Mouse (Mus musculus) thymus, adult 2 months (tissue): ENCODE measurements around the gene Tnfrsf13c. TPM values are rescaled to one million over a fixed set of nuclear protein-coding genes. Genes with fewer than 3 reads are reported as not detected.

Source experiments
- DNase-seq: peaks from one replicate; pipeline ENCODE4 v3.0.0; 2021
- H3K27ac ChIP-seq: fragments of 200-500 bp; 2 replicates; pipeline ENCODE4 v1.5.1; 2012; ENCODE audit warnings: low read length, control low read depth; ENCODE audit not compliant: control insufficient read depth, insufficient read depth
- H3K27me3 ChIP-seq: fragments of 200-500 bp; 2 replicates; pipeline ENCODE4 v1.6.1; 2012; ENCODE audit warnings: mild to moderate bottlenecking, low read length, moderate library complexity, mixed read lengths; ENCODE audit not compliant: control insufficient read depth, insufficient read depth
- H3K36me3 ChIP-seq: fragments of 200-500 bp; 2 replicates; pipeline ENCODE4 v1.6.1; 2012; ENCODE audit warnings: mild to moderate bottlenecking, low read length, moderate library complexity; ENCODE audit not compliant: control insufficient read depth, insufficient read depth
- H3K4me1 ChIP-seq: fragments of 200-500 bp; replicated peaks from 2 replicates; pipeline ENCODE4 v1.6.1; 2012; ENCODE audit warnings: low read length; ENCODE audit not compliant: control insufficient read depth, insufficient read depth
- H3K4me3 ChIP-seq: fragments of 200-500 bp; 2 replicates; pipeline ENCODE4 v1.5.1; 2012; ENCODE audit warnings: mild to moderate bottlenecking, low read length, control low read depth, moderate library complexity; ENCODE audit not compliant: control insufficient read depth, insufficient read depth
- CTCF ChIP-seq: fragments of 200-500 bp; IDR thresholded peaks from 2 replicates; pipeline ENCODE4 v1.5.1; 2012; ENCODE audit warnings: mild to moderate bottlenecking, control low read depth, low read length, moderate library complexity, borderline replicate concordance; ENCODE audit not compliant: control insufficient read depth, poor library complexity, insufficient read depth; ENCODE audit errors: extremely low read depth
- POLR2A ChIP-seq: fragments of 200-500 bp; IDR thresholded peaks from 2 replicates; pipeline ENCODE4 v1.6.1; 2012; ENCODE audit warnings: mild to moderate bottlenecking, low read length, control low read depth, moderate library complexity; ENCODE audit not compliant: control insufficient read depth, poor library complexity, insufficient read depth; ENCODE audit errors: extremely low read depth
- WGBS: fragments of 180-500 bp; shearing (Covaris S2); methylation state at CpG from one replicate; pipeline ENCODE4 v1.1.7; 2018; 5-methylcytosine and 5-hydroxymethylcytosine counted together
- polyA plus RNA-seq: library from polyadenylated mRNA; depleted of rRNA; stranded (reverse); fragments of >200 nt; gene quantifications from 2 replicates; pipeline ENCODE4 v1.2.3, GENCODE M21; 2012

The Tnfrsf13c gene
- polyA plus RNA-seq, 1 experiment = 4.3 TPM

DNA sequence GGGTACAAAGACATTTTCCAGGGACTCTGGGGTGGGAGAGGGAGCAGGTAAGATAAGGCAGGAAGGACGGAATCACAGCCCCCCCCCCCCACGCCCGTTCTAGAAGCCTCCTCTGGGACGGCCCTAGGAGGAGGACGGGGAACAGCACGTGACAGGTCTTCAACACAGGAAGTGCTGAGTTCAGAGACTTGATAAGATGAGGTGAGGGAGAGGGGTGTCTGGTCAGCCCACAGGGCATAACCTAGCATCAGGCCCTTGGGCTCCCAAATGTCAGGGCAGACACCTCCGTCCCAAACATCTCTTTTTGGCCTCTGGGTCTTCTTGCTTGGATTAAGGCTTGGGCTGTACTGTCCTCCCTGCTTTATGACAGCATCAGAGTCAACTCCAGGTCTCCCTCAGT lies 918 bp downstream of the Tnfrsf13c start:
- TF ChIP-seq POLR2A (no peak), CTCF (no peak)
- no peak overlapping the region for H3K4me3 ChIP-seq
- peaks cover 15% of the 10 kb centered on the region for H3K4me1 ChIP-seq
- no peaks in the 10 kb centered on the region for H3K27me3 ChIP-seq
- DNase-seq = no peak
- WGBS = 62% methylated on average over 7 of the region's 7 CpGs
- no peaks in the 10 kb centered on the region for H3K36me3 ChIP-seq
- H3K27ac ChIP-seq = no peak overlapping the region

DNA sequence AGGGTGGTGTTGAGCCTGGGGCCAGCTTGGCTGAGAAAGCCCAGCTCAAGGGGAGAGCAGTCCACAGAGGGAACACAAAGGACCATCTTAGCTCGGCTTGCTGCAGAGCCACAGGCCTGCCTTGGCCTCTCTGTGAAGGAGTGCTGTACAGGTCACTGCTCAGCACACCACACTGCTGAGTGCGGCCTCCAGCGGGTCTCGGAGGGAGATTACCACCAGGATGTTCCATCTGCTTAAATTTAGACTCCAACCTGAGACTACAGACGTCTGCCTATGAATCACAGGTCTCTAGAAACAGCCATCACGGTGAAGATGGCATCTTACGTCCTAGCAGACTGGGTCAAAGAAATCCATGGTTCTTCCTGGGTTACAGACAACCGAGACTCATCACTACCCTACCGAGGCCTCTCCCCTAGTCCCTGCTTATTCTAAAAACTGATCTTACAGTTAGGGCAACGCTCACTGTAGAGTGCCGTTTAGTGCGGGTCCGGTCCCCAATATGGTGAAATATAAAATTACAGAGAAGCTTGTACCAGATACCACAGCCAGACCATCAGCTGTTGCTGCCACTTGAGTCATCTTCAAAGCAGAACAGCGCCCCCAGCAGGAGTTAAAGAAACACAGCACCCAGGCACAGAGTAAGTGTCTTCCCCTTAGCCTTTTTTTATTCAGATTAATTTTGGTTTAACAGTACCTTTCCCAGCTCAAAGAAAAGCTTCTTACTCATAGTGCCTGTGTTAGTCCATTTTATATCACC lies 2.9 kb downstream of the Tnfrsf13c start:
- peaks cover 15% of the 10 kb centered on the region for H3K4me1 ChIP-seq
- no peak overlapping the region for H3K4me3 ChIP-seq
- no peaks in the 10 kb centered on the region for H3K36me3 ChIP-seq
- H3K27me3 ChIP-seq = no peaks in the 10 kb centered on the region
- no peak for DNase-seq
- TF ChIP-seq POLR2A = no peak
- TF ChIP-seq CTCF = no peak
- 89% methylated on average over 14 of the region's 14 CpGs for WGBS
- H3K27ac ChIP-seq = no peak overlapping the region

DNA sequence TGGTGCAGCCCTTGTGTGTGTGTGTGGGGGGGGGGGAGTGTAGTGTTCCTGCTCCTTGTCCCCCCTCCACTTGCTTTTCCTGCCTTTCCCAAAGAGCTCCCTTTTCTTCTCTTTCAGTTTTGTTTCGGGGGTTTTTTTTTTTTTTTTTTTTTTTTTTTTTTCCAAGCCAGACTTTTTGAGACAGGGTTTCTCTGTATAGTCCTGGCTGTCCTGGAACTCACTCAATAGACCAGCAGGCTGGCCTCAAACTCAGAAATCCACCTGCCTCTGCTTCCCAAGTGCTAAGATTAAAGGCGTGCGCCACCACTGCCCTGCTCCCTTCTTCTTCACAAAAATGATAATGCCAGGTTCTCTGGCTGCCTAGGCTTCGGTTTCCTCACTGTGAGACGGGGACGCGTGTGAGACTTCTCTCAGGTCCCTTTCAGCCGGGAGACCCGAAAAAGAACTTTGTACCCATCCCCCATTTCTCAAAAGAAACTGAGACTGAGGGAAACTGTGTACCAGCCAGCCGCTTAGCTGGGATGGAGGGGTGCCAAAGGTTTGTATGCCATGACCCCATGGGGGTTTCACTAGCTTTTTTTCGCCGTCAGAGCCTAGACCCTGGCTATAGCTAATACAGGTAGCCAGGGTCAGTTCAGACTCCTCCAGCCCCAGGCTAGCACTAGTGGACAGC lies 4.0 kb downstream of the Tnfrsf13c start:
- H3K4me3 ChIP-seq = no peak overlapping the region
- TF ChIP-seq POLR2A (no peak), CTCF (no peak)
- no peaks in the 10 kb centered on the region for H3K36me3 ChIP-seq
- no peaks in the 10 kb centered on the region for H3K27me3 ChIP-seq
- H3K4me1 ChIP-seq = peaks cover 15% of the 10 kb centered on the region
- no peak overlapping the region for H3K27ac ChIP-seq
- DNase-seq = no peak
- 87% methylated on average over 11 of the region's 12 CpGs for WGBS

DNA sequence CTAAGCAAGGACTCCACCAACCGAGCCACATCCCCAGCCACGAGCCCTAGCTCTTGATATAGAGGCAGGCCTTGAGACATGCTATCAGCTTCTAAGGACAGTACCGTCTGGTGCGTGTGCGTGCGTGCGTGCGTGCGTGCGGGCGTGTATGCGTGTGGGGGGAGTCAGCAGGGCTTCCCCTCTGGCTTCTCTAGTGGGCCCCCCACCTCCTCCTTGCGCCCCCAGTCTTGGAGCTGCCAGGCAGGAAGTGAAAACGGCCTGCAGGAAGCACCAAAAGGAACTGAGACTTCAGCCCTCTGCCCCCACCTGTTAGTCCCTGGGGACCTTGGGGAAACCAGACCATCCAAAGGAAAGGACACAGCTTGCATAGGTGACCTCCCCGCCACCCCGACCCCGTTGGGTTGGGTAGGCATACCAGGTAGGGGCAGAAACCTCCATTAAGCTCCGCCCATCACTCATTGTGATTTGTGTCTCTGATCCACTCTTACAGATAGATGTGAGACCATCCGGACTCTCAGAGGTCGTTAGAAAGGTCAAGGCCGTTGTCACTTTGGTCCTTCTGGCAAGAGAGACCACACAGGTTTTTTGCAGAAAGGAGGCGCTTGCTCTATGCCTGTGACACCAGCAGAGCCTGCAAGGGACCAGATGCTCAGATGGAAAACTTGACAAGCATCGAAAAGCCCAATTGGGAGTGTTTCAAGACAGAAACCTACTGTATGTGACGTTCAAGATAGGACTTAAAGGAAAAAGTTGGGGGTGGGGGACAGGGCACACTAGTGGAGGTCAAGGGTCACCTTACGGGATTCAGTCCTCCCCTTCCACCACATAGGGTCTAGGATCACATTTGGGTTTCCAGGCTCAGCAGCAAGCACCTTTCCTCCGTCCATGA lies 5.1 kb downstream of the Tnfrsf13c start:
- 37% methylated on average over 26 of the region's 26 CpGs for WGBS
- Histone ChIP-seq H3K4me1 (peaks cover 9% of the 10 kb centered on the region), H3K36me3 (no peaks in the 10 kb centered on the region), H3K4me3 (no peak overlapping the region), H3K27me3 (no peaks in the 10 kb centered on the region), H3K27ac (no peak overlapping the region)
- DNase-seq = no peak
- TF ChIP-seq CTCF (no peak), POLR2A (no peak)

DNA sequence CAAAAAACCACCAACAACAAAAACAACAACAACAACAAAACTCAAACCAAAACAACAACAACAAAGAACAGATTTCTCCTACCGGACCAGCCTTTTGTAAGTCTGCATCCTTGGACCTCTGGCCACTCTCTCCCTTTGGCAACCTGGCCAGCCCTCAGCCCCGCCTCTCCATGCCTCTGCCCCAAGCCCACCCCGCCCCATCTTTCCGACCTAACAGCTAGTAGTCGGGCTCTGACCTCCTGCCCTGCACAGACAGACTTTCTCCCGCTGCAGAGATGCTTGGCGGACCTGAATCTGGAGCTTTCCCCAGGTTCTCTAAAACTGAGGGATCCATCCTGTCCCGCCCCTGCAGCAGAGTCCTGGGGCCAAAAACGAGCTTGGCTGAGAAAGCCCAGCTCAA lies 6.2 kb downstream of the Tnfrsf13c start:
- Histone ChIP-seq H3K4me1 (peaks cover 7% of the 10 kb centered on the region), H3K36me3 (no peaks in the 10 kb centered on the region), H3K27me3 (no peaks in the 10 kb centered on the region; the same call in 1 of the 2 replicates), H3K4me3 (no peak overlapping the region), H3K27ac (no peak overlapping the region)
- DNase-seq = no peak
- no peak for TF ChIP-seq POLR2A
- TF ChIP-seq CTCF = no peak
- 87% methylated on average over 9 of the region's 9 CpGs for WGBS

DNA sequence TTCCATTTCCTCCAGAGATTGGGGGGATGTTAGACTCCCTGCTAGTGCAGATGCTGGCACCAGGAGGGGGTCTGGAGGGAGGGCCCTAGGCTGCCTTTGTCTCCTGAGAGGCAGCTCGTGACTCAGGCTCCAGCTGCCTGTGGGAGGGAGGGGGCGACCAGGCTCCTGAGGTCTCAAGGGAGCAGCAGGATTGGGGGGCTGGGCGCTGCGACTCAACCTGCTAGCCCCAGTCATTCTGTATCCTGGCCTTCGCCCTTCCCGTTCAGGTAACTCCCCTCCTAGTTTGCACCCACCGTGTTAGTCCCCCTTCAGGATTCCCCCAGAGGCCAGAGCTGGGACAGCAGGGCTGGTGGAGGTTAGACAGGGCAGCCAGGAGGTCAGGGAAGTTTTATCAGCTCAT lies 7.1 kb downstream of the Tnfrsf13c start:
- WGBS = 83% methylated on average over 7 of the region's 7 CpGs
- H3K27me3 ChIP-seq = peaks cover 3% of the 10 kb centered on the region; the same call in 1 of the 2 replicates
- TF ChIP-seq CTCF (no peak), POLR2A (no peak)
- no peak for DNase-seq
- H3K36me3 ChIP-seq = no peaks in the 10 kb centered on the region
- H3K4me1 ChIP-seq = peaks cover 10% of the 10 kb centered on the region
- no peak overlapping the region for H3K27ac ChIP-seq
- no peak overlapping the region for H3K4me3 ChIP-seq
